Mouse (Mus musculus): ENCODE measurements around the gene Fbn1. TPM values are rescaled to one million over a fixed set of nuclear protein-coding genes. Genes with fewer than 3 reads are reported as not detected.

Gene Fbn1
- polyA plus RNA-seq, 1 experiment from 2014 or later: 17.2 TPM

GRCm38 (mm10) chr2:125321071-125321470 is 186.7 kb downstream of the Fbn1 start:
- Histone ChIP-seq H3K36me3 (ENCODE audit: control insufficient read depth, insufficient read depth, low read length) (no peaks in the 10 kb centered on the region), H3K4me3 (ENCODE audit: low read depth, low read length) (no peak overlapping the region), H3K9me3 (ENCODE audit: control insufficient read depth, low read length) (no peaks in the 10 kb centered on the region), H3K27ac (replicated peaks) (no peak overlapping the region), H3K27me3 (ENCODE audit: control insufficient read depth, insufficient read depth, low read length) (no peaks in the 10 kb centered on the region), H3K4me1 (replicated peaks; ENCODE audit: control insufficient read depth, insufficient read depth) (no peaks in the 10 kb centered on the region), H3K4me2 (replicated peaks; ENCODE audit: low read depth) (no peak overlapping the region), H3K9ac (ENCODE audit: low read length) (no peak overlapping the region)
- no peak for ATAC-seq (ENCODE audit: low FRiP score, low TSS enrichment)
- no peak for DNase-seq (ENCODE audit: low spot score)
- 79% methylated on average over 6 of the region's 6 CpGs for WGBS
- TF ChIP-seq CTCF (IDR thresholded peaks at IDR 0.05; ENCODE audit: low read depth) (no peak), EP300 (optimal IDR thresholded peaks at IDR 0.05) (no peak)

- TF ChIP-seq CTCF (IDR thresholded peaks at IDR 0.05; ENCODE audit: low read depth) (no peak), EP300 (optimal IDR thresholded peaks at IDR 0.05) (no peak)
- H3K4me2 ChIP-seq (replicated peaks; ENCODE audit: low read depth): no peak overlapping the region
- no peaks in the 10 kb centered on the region for H3K9me3 ChIP-seq (ENCODE audit: control insufficient read depth, low read length)
- no peaks in the 10 kb centered on the region for H3K36me3 ChIP-seq (ENCODE audit: control insufficient read depth, insufficient read depth, low read length)
- DNase-seq (ENCODE audit: low spot score) (no peak), ATAC-seq (ENCODE audit: low FRiP score, low TSS enrichment) (no peak)
- H3K4me1 ChIP-seq (replicated peaks; ENCODE audit: control insufficient read depth, insufficient read depth): no peaks in the 10 kb centered on the region
- H3K27me3 ChIP-seq (ENCODE audit: control insufficient read depth, insufficient read depth, low read length): no peaks in the 10 kb centered on the region
- H3K9ac ChIP-seq (ENCODE audit: low read length): no peak overlapping the region
- 73% methylated on average over 8 of the region's 8 CpGs for WGBS
- no peak overlapping the region for H3K4me3 ChIP-seq (ENCODE audit: low read depth, low read length)
- H3K27ac ChIP-seq (replicated peaks): no peak overlapping the region
Observed at GRCm38 (mm10) chr2:125319651-125320050, 188.1 kb downstream of the Fbn1 start.

GRCm38 (mm10) chr2:125318371-125319061 is 189.3 kb downstream of the Fbn1 start:
- DNase-seq (ENCODE audit: low spot score) (no peak), ATAC-seq (ENCODE audit: low FRiP score, low TSS enrichment) (no peak)
- Histone ChIP-seq H3K36me3 (ENCODE audit: control insufficient read depth, insufficient read depth, low read length) (no peaks in the 10 kb centered on the region), H3K9me3 (ENCODE audit: control insufficient read depth, low read length) (no peaks in the 10 kb centered on the region), H3K9ac (ENCODE audit: low read length) (no peak overlapping the region), H3K4me3 (ENCODE audit: low read depth, low read length) (no peak overlapping the region), H3K4me2 (replicated peaks; ENCODE audit: low read depth) (no peak overlapping the region), H3K27ac (replicated peaks) (no peak overlapping the region), H3K27me3 (ENCODE audit: control insufficient read depth, insufficient read depth, low read length) (no peaks in the 10 kb centered on the region), H3K4me1 (replicated peaks; ENCODE audit: control insufficient read depth, insufficient read depth) (no peaks in the 10 kb centered on the region)
- WGBS: 80% methylated on average over 5 of the region's 5 CpGs
- TF ChIP-seq EP300 (optimal IDR thresholded peaks at IDR 0.05) (no peak), CTCF (IDR thresholded peaks at IDR 0.05; ENCODE audit: low read depth) (no peak)

DNA sequence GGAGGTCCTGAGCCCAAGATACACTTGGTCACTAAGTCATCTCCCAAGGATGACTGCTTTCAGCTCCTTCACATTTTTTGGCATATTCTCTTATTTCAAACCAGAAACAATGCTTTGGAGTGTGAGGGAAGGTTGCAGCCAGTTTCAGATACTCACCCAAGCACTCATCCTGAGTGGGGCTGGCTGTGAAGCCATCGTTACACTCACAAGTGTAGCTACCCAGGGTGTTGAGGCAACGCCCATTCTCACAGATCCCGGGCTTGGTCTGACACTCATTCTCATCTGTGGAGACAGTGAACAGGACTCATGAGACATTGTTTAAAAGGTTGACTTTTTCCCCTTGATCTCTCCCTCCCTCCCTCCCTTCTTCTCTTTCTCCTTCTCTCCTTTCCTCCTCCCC is 192.6 kb downstream of the Fbn1 start:
- Histone ChIP-seq H3K27ac (replicated peaks) (no peak overlapping the region), H3K4me3 (ENCODE audit: low read depth, low read length) (no peak overlapping the region), H3K4me1 (replicated peaks; ENCODE audit: control insufficient read depth, insufficient read depth) (no peaks in the 10 kb centered on the region), H3K9ac (ENCODE audit: low read length) (no peak overlapping the region), H3K27me3 (ENCODE audit: control insufficient read depth, insufficient read depth, low read length) (no peaks in the 10 kb centered on the region), H3K4me2 (replicated peaks; ENCODE audit: low read depth) (no peak overlapping the region), H3K9me3 (ENCODE audit: control insufficient read depth, low read length) (no peaks in the 10 kb centered on the region), H3K36me3 (ENCODE audit: control insufficient read depth, insufficient read depth, low read length) (peaks cover 4% of the 10 kb centered on the region; the same call in 1 of the 2 replicates)
- DNase-seq (ENCODE audit: low spot score) (no peak), ATAC-seq (ENCODE audit: low FRiP score, low TSS enrichment) (no peak)
- TF ChIP-seq EP300 (optimal IDR thresholded peaks at IDR 0.05) (no peak), CTCF (IDR thresholded peaks at IDR 0.05; ENCODE audit: low read depth) (no peak)
- 82% methylated on average over 3 of the region's 3 CpGs for WGBS

DNA sequence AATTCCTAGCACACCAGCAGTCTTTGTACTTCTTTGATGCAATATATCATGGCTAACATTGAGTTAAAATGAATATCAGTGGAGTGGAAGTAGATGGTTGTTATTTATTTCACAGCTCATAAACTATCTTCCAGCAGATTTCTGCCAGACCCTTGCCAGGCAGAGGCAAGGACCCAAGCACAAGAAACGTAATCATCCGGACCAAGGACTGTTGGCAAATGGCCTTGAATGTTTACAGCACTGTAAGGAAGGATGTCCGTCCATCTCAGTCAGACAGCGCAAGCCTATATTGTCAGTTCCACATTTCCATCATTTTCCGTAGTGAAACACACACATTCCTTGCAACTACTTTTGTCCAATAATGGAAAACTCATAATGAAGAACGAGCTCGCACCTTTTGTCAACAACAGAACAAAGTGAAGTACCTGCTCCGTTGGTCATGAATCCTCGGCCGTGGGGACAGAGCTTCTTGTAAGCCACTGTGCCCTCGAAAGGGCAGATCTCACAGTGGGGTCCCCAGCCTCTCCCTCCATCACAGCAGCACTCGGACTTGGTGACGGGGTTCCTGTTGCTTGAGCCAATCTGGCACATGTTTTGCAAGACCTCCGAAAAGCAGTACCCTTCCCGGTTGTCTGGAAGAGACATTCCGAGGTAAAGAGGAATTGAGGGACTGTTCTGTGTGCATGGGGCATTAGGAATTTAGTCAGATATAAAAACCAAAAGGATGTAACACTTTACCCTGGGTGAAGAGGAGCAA is 193.4 kb downstream of the Fbn1 start:
- Histone ChIP-seq H3K4me3 (ENCODE audit: low read depth, low read length) (no peak overlapping the region), H3K36me3 (ENCODE audit: control insufficient read depth, insufficient read depth, low read length) (peaks cover 5% of the 10 kb centered on the region), H3K9me3 (ENCODE audit: control insufficient read depth, low read length) (no peaks in the 10 kb centered on the region), H3K4me1 (replicated peaks; ENCODE audit: control insufficient read depth, insufficient read depth) (no peaks in the 10 kb centered on the region), H3K9ac (ENCODE audit: low read length) (no peak overlapping the region), H3K27me3 (ENCODE audit: control insufficient read depth, insufficient read depth, low read length) (no peaks in the 10 kb centered on the region), H3K27ac (replicated peaks) (no peak overlapping the region), H3K4me2 (replicated peaks; ENCODE audit: low read depth) (no peak overlapping the region)
- ATAC-seq (ENCODE audit: low FRiP score, low TSS enrichment): no peak
- whole genome bisulfite sequencing: 80% methylated on average over 16 of the region's 16 CpGs
- no peak for DNase-seq (ENCODE audit: low spot score)
- TF ChIP-seq EP300 (optimal IDR thresholded peaks at IDR 0.05): no peak
- no peak for TF ChIP-seq CTCF (IDR thresholded peaks at IDR 0.05; ENCODE audit: low read depth)

- Histone ChIP-seq H3K4me3 (ENCODE audit: low read depth, low read length) (no peak overlapping the region), H3K9ac (ENCODE audit: low read length) (no peak overlapping the region), H3K36me3 (ENCODE audit: control insufficient read depth, insufficient read depth, low read length) (peaks cover 10% of the 10 kb centered on the region), H3K4me2 (replicated peaks; ENCODE audit: low read depth) (no peak overlapping the region), H3K4me1 (replicated peaks; ENCODE audit: control insufficient read depth, insufficient read depth) (no peaks in the 10 kb centered on the region), H3K9me3 (ENCODE audit: control insufficient read depth, low read length) (no peaks in the 10 kb centered on the region), H3K27me3 (ENCODE audit: control insufficient read depth, insufficient read depth, low read length) (no peaks in the 10 kb centered on the region), H3K27ac (replicated peaks) (no peak overlapping the region)
- no peak for ATAC-seq (ENCODE audit: low FRiP score, low TSS enrichment)
- no peak for DNase-seq (ENCODE audit: low spot score)
- TF ChIP-seq EP300 (optimal IDR thresholded peaks at IDR 0.05) (no peak), CTCF (IDR thresholded peaks at IDR 0.05; ENCODE audit: low read depth) (no peak)
- WGBS: 79% methylated on average over 10 of the region's 10 CpGs
Observed at GRCm38 (mm10) chr2:125309710-125310109, 198.1 kb downstream of the Fbn1 start.

Data from stomach, postnatal 0 days (tissue).